Comparison of ENCODE assay signal across 24 mouse cellular contexts in genomic region chr4:89674711-89675110, GRCm38 (mm10). TPM values are rescaled to one million over a fixed set of nuclear protein-coding genes. Genes with fewer than 3 reads are reported as not detected.
DNase-seq lines count a peak whose midpoint lies in the region; ATAC-seq and TF ChIP-seq lines count a peak whose summit lies in the region.
"Had no signal": no experiment of that assay in that cellular context is flagged by ENCODE, and none has a peak within 500 bp of the region (broad histone marks: within the 10 kb centered on the region; RNA-seq: fewer than 3 reads in every experiment).

No protein-coding gene starts in this region.

- 87% methylated on average over 3 of the region's 3 CpGs for WGBS in forebrain, embryonic 13.5 days

- no peaks in the 10 kb centered on the region for H3K4me1 ChIP-seq in CH12.LX (ENCODE audit: control insufficient read depth in 1 of 2, insufficient read depth in 2 of 2)
- no peaks in the 10 kb centered on the region for H3K4me1 ChIP-seq in ES-E14 (ENCODE audit: control insufficient read depth in 2 of 2, insufficient read depth in 2 of 2, low read length in 2 of 2, poor library complexity in 1 of 2)
- H3K4me1 ChIP-seq in MEL (ENCODE audit: control insufficient read depth in 1 of 2, insufficient read depth in 2 of 2, low read length in 2 of 2) = no peaks in the 10 kb centered on the region
- peaks cover 19% of the 10 kb centered on the region; the same call in 1 of the 2 replicates for H3K4me1 ChIP-seq in forebrain, embryonic 13.5 days

- H3K9ac ChIP-seq in CH12.LX (ENCODE audit: insufficient read depth, low read depth) (no peak overlapping the region), ES-E14 (ENCODE audit: insufficient read depth, low read depth, low read length, poor library complexity, severe bottlenecking) (no peak overlapping the region), MEL (ENCODE audit: control insufficient read depth, low read depth, low read length, poor library complexity, severe bottlenecking) (no peak overlapping the region)
- no peak overlapping the region for H3K9ac ChIP-seq in forebrain, embryonic 13.5 days

- H3K36me3 ChIP-seq in CH12.LX (replicated peaks in 1 of 2; ENCODE audit: control insufficient read depth in 1 of 2, insufficient read depth in 1 of 2, low read length in 1 of 2) (no peaks in the 10 kb centered on the region), ES-E14 (ENCODE audit: control insufficient read depth, insufficient read depth, low read length, poor library complexity, severe bottlenecking) (no peaks in the 10 kb centered on the region), MEL (ENCODE audit: control insufficient read depth in 1 of 2, insufficient read depth in 2 of 2, low read length in 2 of 2) (no peaks in the 10 kb centered on the region)
- no peaks in the 10 kb centered on the region for H3K36me3 ChIP-seq in forebrain, embryonic 13.5 days (ENCODE audit: poor library complexity, severe bottlenecking)
- H3K36me3 ChIP-seq: G1E had no signal

- TF ChIP-seq CTCF in CH12.LX (conservative IDR thresholded peaks at IDR 0.05 in 1 of 2, IDR thresholded peaks at IDR 0.05 in 1 of 2; ENCODE audit: low read depth in 2 of 2, low read length in 2 of 2) (no peak), MEL (IDR thresholded peaks at IDR 0.05 in 2 of 3, conservative IDR thresholded peaks at IDR 0.05 in 1 of 3; ENCODE audit: control insufficient read depth in 1 of 3, insufficient read depth in 1 of 3, low read depth in 2 of 3, low read length in 3 of 3, poor library complexity in 1 of 3, severe bottlenecking in 1 of 3) (no peak)

- H3K9me3 ChIP-seq in CH12.LX (replicated peaks; ENCODE audit: low read length) (no peaks in the 10 kb centered on the region), ES-E14 (ENCODE audit: control insufficient read depth, insufficient read depth, low read depth, low read length) (no peaks in the 10 kb centered on the region), MEL (replicated peaks; ENCODE audit: insufficient read depth, low read length) (no peaks in the 10 kb centered on the region)
- no peaks in the 10 kb centered on the region for H3K9me3 ChIP-seq in forebrain, embryonic 13.5 days (replicated peaks)

- intact Hi-C loops in left cerebral cortex, postnatal 4 days (cut with DNase I) = no loop called here

- TF ChIP-seq EP300 in CH12.LX (IDR thresholded peaks at IDR 0.05; ENCODE audit: low read length) (no peak), MEL (IDR thresholded peaks at IDR 0.05; ENCODE audit: low read depth in 1 of 2, low read length in 2 of 2) (no peak)

- dilution Hi-C loops in CH12.LX (cut with MboI; ENCODE audit: extremely low pct_ligation_motif_present, extremely low pct_unique_long_range_greater_than_20kb, low sequenced_read_pairs) = no loop called here

- in situ Hi-C loops in CH12.LX (cut with MboI; ENCODE audit: low pct_ligation_motif_present, low pct_unique_long_range_greater_than_20kb, low sequenced_read_pairs) = loop anchor here (25.0 kb wide), 1 partner anchor 787 kb away; the partner anchor contains the start of gene Ifne
- in situ Hi-C loops in ES-E14 (cut with MboI; ENCODE audit: low sequenced_read_pairs in 2 of 2, unreplicated experiment in 2 of 2) = no loop called here

- H3K27ac ChIP-seq in CH12.LX (ENCODE audit: insufficient read depth, low read depth) (no peak overlapping the region), ES-E14 (ENCODE audit: insufficient read depth, low read depth, low read length, poor library complexity, severe bottlenecking) (no peak overlapping the region), MEL (ENCODE audit: control insufficient read depth, low read depth, low read length) (no peak overlapping the region)
- no peak overlapping the region for H3K27ac ChIP-seq in forebrain, embryonic 13.5 days

- H3K4me3 ChIP-seq in CH12.LX (replicated peaks in 1 of 3; ENCODE audit: low read depth in 2 of 3, low read length in 2 of 3, poor library complexity in 1 of 3) (no peak overlapping the region), ES-E14 (ENCODE audit: insufficient read depth in 1 of 2, low read depth in 1 of 2, low read length in 2 of 2, poor library complexity in 1 of 2, severe bottlenecking in 1 of 2) (no peak overlapping the region), MEL (ENCODE audit: control insufficient read depth in 1 of 2, insufficient read depth in 1 of 2, low read depth in 2 of 2, low read length in 2 of 2) (no peak overlapping the region)
- no peak overlapping the region for H3K4me3 ChIP-seq in forebrain, embryonic 13.5 days

- no peak for TF ChIP-seq POLR2A in CH12.LX (IDR thresholded peaks at IDR 0.05; ENCODE audit: low read depth, low read length)
- no peak for TF ChIP-seq POLR2A in MEL (IDR thresholded peaks at IDR 0.05; ENCODE audit: control insufficient read depth in 1 of 2, insufficient read depth in 1 of 2, low read depth in 1 of 2, low read length in 2 of 2, poor library complexity in 1 of 2)

- ATAC-seq in forebrain, embryonic 13.5 days = no peak
- ATAC-seq: activated CD4-positive, CD25-positive, alpha-beta regulatory T cell, adult 4 months; CD4-positive, CD25-positive, alpha-beta regulatory T cell, adult 4 months; Patski had no signal

- H3K79me2 ChIP-seq in CH12.LX (replicated peaks; ENCODE audit: control insufficient read depth, extremely low read depth, insufficient read depth, poor library complexity, severe bottlenecking) (no peaks in the 10 kb centered on the region), MEL (ENCODE audit: control insufficient read depth, insufficient read depth, low read length, poor library complexity) (no peaks in the 10 kb centered on the region)

- TF ChIP-seq RAD21 in CH12.LX (IDR thresholded peaks at IDR 0.05; ENCODE audit: low read depth, low read length) (no peak), MEL (IDR thresholded peaks at IDR 0.05; ENCODE audit: low read depth, low read length) (no peak)

- H3K27me3 ChIP-seq in CH12.LX (replicated peaks) (no peaks in the 10 kb centered on the region), MEL (ENCODE audit: control insufficient read depth in 1 of 2, insufficient read depth in 2 of 2, low read length in 2 of 2) (no peaks in the 10 kb centered on the region)
- H3K27me3 ChIP-seq in forebrain, embryonic 13.5 days = no peaks in the 10 kb centered on the region
- H3K27me3 ChIP-seq: Patski had no signal

- H3K4me2 ChIP-seq in CH12.LX (ENCODE audit: insufficient read depth, low read depth, poor library complexity, severe bottlenecking) = no peak overlapping the region
- no peak overlapping the region for H3K4me2 ChIP-seq in forebrain, embryonic 13.5 days

- DNase-seq in CH12.LX (ENCODE audit: extremely low read depth) (no peak), ES-E14 (ENCODE audit: low read depth, low spot score) (no peak), MEL (ENCODE audit: low read depth, low spot score) (peak; percentile 12)
- DNase-seq in spleen, postnatal 36 days (ENCODE audit: low spot score in 2 of 2) = no peak
- no peak for DNase-seq in left cerebral cortex, postnatal 4 days
- DNase-seq: adrenal gland, adult 2 months; adrenal gland, adult 8-10 months; adrenal gland, postnatal 10 days; adrenal gland, postnatal 14 days; adrenal gland, postnatal 25 days; adrenal gland, postnatal 36 days; B cell, adult 2 months; cerebellum, adult 11 months; cerebellum, adult 11-12 months; cerebellum, adult 18-20 months; cerebellum, adult 2 months; cerebellum, adult 8-10 months; cerebellum, adult 9-10 months had no signal

TF ChIP-seq in CH12.LX, 34 proteins besides CTCF, POLR2A, EP300 and RAD21:
- peak; percentile 63; the same call in 1 of the 2 replicates for TF ChIP-seq MAFK (IDR thresholded peaks at IDR 0.05; ENCODE audit: insufficient replicate concordance, low read length)
- no peak for TF ChIP-seq NELFE (IDR thresholded peaks at IDR 0.05; ENCODE audit: low read depth, low read length)

TF ChIP-seq in ES-E14, 5 proteins besides CTCF, POLR2A, EP300 and RAD21:
- TF ChIP-seq ZNF384 (IDR thresholded peaks at IDR 0.05; ENCODE audit: low read depth, low read length) (no peak), MAFK (IDR thresholded peaks at IDR 0.05; ENCODE audit: insufficient read depth, low read depth, low read length) (peak; percentile 73; the same call in 1 of the 2 replicates), CHD2 (IDR thresholded peaks at IDR 0.05; ENCODE audit: low read depth, low read length) (no peak)
TF ChIP-seq in ES-E14: peak in this region for 1.

TF ChIP-seq in MEL, 35 proteins besides CTCF, POLR2A, EP300 and RAD21:
- TF ChIP-seq POLR2AphosphoS5 (IDR thresholded peaks at IDR 0.05; ENCODE audit: borderline replicate concordance, low read depth, low read length) = no peak
- TF ChIP-seq ETS1 (IDR thresholded peaks at IDR 0.05; ENCODE audit: low read depth, low read length) = no peak
- TF ChIP-seq ZMIZ1 (IDR thresholded peaks at IDR 0.05; ENCODE audit: low read depth, low read length) = no peak

RNA-seq across cellular contexts. Expression of gene Dmrta1, which starts 4.5 kb away (rescaled TPM):
- total RNA-seq in CH12.LX (2012; rRNA removed) (not detected in 2 replicates), CH12.LX (2014; rRNA removed) (not detected in 2 replicates), ES-E14 (2012; rRNA removed) (0.13 and 0.32 TPM in 2 replicates), MEL (2012; rRNA removed) (not detected in 2 replicates)
- polyA plus RNA-seq in CH12.LX (2012; ENCODE audit: insufficient read length, low read depth) (not detected in 2 replicates), MEL (2012; ENCODE audit: insufficient read depth in 1 of 2, insufficient read length in 2 of 2, low read depth in 1 of 2, low replicate concordance in 2 of 2, missing spikeins in 1 of 2) (under 1 TPM in 1 of 2 experiments, not detected in 1; 0.08 TPM)
- total RNA-seq in left cerebral cortex, postnatal 4 days (2021) = 1 to 10 TPM; 1.0 to 1.4 TPM
- polyA plus RNA-seq in forebrain, embryonic 13.5 days (2015; fragmentation: Nextera tagmentation; extraction: Ambion mirVana) = 3.0 and 3.4 TPM in 2 replicates
- polyA plus RNA-seq: C2C12; CD4-positive, CD25-positive, alpha-beta regulatory T cell, adult 4 months; G1E had no signal

Comparison
In these comparisons a context has a peak if more than half of its experiments do, and no peak if none do; other contexts are left out.
1. Of the 35 proteins assayed by ChIP-seq in both MEL and CH12.LX: peak only in MEL: none; only in CH12.LX: MAFK; in both: none; in neither: 34.